Mouse (Mus musculus): ENCODE measurements around the gene Krtap27-1.

DNA sequence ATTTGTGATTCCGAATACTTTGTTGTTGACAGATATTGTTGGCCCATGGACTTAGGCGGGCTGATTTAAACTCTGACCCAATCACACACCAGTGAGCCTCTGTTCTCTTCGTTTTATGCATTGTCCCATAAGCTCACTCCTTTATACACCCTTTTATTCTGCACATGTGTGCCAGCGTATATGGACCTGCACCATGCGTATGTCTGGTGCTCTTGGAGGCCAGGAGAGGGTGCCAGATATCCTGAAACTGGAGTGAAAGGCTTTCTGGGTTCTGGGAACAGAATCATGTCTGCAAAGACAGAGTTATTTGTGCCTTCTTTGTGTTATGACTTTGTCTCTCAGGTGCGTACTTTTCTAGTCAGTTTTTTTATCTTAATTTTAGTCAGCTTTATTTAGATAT is 39.8 kb upstream of the Krtap27-1 start:
- no peak for TF ChIP-seq GATA1 (IDR thresholded peaks at IDR 0.05; ENCODE audit: low read length)
- no peak for TF ChIP-seq TAL1 (IDR thresholded peaks at IDR 0.05; ENCODE audit: low read length)
